Mouse (Mus musculus) forebrain, embryonic 14.5 days (tissue): ENCODE measurements at regions not wholly inside any gene's neighbourhood (a gene's known extent, or its start where the extent isn't known, plus 50 kb on each side); places are given as distances from the start of the nearest gene placed in this dataset.

Source experiments
- ATAC-seq: fragments of 200-750 bp; cut with Nextera tagmentation; 2 replicates; pipeline ENCODE4 v1.8.0; 2017; ENCODE audit warnings: mild to moderate bottlenecking, moderate library complexity
- DNase-seq: peaks from one replicate; pipeline ENCODE4 v3.0.0-alpha.2; 2015; ENCODE audit warnings: low spot score
- H3K27ac ChIP-seq: fragments of 300-500 bp; sonication (generic); 2 replicates; pipeline ENCODE4 v1.5.1; 2014; ENCODE audit warnings: low read depth, mild to moderate bottlenecking, control low read depth, low read length, moderate library complexity
- H3K27me3 ChIP-seq: fragments of 300-500 bp; sonication (generic); replicated peaks from 2 replicates; pipeline ENCODE4 v1.6.1; 2014; ENCODE audit warnings: low read length, control low read depth, mixed read lengths; ENCODE audit not compliant: control insufficient read depth, insufficient read depth
- H3K36me3 ChIP-seq: fragments of 300-500 bp; sonication (generic); 2 replicates; pipeline ENCODE4 v1.6.1; 2014; ENCODE audit warnings: low read length, control low read depth; ENCODE audit not compliant: control insufficient read depth, insufficient read depth
- H3K4me1 ChIP-seq: fragments of 300-500 bp; sonication (generic); 2 replicates; pipeline ENCODE4 v1.6.1; 2014; ENCODE audit warnings: antibody characterized with exemption, low read length, control low read depth; ENCODE audit not compliant: control insufficient read depth, insufficient read depth
- H3K4me2 ChIP-seq: fragments of 300-500 bp; sonication (generic); 2 replicates; pipeline ENCODE4 v1.6.1; 2014; ENCODE audit warnings: mild to moderate bottlenecking, control low read depth, low read length
- H3K4me3 ChIP-seq: fragments of 300-500 bp; sonication (generic); 2 replicates; pipeline ENCODE4 v1.5.1; 2014; ENCODE audit warnings: low read depth, low read length, control low read depth
- H3K9ac ChIP-seq: fragments of 300-500 bp; sonication (generic); 2 replicates; pipeline ENCODE4 v1.6.1; 2014; ENCODE audit warnings: mild to moderate bottlenecking, low read length, control low read depth, moderate library complexity
- H3K9me3 ChIP-seq: fragments of 300-500 bp; sonication (generic); replicated peaks from 2 replicates; pipeline ENCODE4 v1.6.1; 2016; ENCODE audit warnings: low read length, control low read depth, mixed read lengths; ENCODE audit not compliant: control insufficient read depth
- WGBS: fragments of 180-500 bp; shearing (Covaris S2); extraction: QIAGEN DNeasy Blood & Tissue Kit; methylation state at CpG from one replicate; pipeline ENCODE4 v1.1.7; 2014; 5-methylcytosine and 5-hydroxymethylcytosine counted together

DNA sequence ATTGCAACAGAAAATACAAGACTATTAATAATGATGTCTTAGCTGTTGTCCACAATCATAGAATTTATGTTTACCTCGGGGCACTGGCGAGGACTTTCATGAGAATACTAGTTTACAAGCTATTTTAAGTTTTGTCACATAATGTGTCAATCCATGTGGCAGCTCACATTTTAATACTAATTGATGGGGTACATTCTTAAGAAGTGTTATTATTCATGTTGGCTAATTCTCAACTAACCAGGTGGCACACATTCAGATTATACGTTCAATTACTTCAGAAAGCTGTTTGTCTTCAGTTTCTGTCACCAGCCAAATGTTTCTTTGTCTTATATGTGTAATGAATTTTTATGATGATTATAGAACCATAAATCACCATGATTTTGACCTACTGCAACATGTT lies 870.2 kb upstream of the Celf2 start:
- Histone ChIP-seq H3K4me2 (no peak overlapping the region), H3K4me1 (no peaks in the 10 kb centered on the region), H3K9ac (no peak overlapping the region), H3K9me3 (no peaks in the 10 kb centered on the region), H3K27me3 (no peaks in the 10 kb centered on the region), H3K27ac (no peak overlapping the region), H3K4me3 (no peak overlapping the region), H3K36me3 (no peaks in the 10 kb centered on the region)
- 48% methylated on average over 3 of the region's 3 CpGs for WGBS
- ATAC-seq (peak; percentile 68; the same call in 1 of the 2 replicates), DNase-seq (peak; percentile 83)

DNA sequence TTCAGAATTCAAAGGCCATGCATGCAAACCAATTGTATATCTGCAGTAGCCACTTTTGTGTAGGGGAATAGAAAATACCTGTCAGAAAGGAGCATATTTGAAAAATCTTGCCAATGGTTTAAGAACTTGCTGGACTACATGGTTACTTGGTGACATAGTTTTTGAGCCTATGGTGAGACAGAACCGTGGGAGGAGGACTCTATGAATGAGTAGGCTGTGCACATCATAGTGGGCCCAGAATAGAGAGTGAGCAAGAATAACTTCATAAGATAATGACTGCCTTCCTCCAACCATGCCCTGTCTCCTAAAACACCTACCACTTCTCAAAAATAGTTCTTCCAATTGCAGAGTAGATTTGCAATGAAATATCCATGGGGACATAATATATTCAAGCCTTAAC lies 838.5 kb upstream of the Celf2 start:
- H3K27me3 ChIP-seq: no peaks in the 10 kb centered on the region
- ATAC-seq: no peak
- 91% methylated on average over 1 of the region's 1 CpGs for WGBS

DNA sequence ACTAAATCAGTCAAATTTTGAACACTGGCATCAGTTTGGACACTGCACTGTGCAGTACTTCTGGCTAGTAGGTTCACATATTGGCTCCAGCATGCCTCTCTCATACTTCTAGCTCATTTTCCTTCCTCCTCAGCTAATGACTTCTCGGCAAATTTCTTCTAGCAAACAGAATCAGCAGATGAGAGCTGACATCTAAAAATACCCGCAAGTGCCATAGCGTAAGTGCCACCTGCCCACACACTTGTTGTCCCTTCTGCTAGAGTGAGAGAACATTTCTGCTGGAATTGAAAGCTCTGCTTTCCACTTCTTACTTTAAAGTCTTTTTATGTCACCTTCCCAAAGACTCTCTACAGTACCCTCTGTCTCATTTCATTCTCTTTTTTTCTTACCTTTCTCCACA lies 835.4 kb upstream of the Celf2 start:
- Histone ChIP-seq H3K9ac (no peak overlapping the region), H3K27ac (no peak overlapping the region), H3K4me1 (no peaks in the 10 kb centered on the region), H3K36me3 (no peaks in the 10 kb centered on the region), H3K27me3 (no peaks in the 10 kb centered on the region), H3K4me2 (no peak overlapping the region), H3K9me3 (no peaks in the 10 kb centered on the region), H3K4me3 (no peak overlapping the region)
- ATAC-seq (no peak), DNase-seq (no peak)
- 77% methylated on average over 3 of the region's 3 CpGs for WGBS

More for the DNA sequence above, 838.5 kb upstream of the Celf2 start:
- no peak overlapping the region for H3K4me2 ChIP-seq
- no peaks in the 10 kb centered on the region for H3K36me3 ChIP-seq
- no peak for DNase-seq
- no peak overlapping the region for H3K9ac ChIP-seq
- H3K9me3 ChIP-seq: no peaks in the 10 kb centered on the region
- H3K4me3 ChIP-seq: no peak overlapping the region
- no peak overlapping the region for H3K27ac ChIP-seq
- H3K4me1 ChIP-seq: no peaks in the 10 kb centered on the region

DNA sequence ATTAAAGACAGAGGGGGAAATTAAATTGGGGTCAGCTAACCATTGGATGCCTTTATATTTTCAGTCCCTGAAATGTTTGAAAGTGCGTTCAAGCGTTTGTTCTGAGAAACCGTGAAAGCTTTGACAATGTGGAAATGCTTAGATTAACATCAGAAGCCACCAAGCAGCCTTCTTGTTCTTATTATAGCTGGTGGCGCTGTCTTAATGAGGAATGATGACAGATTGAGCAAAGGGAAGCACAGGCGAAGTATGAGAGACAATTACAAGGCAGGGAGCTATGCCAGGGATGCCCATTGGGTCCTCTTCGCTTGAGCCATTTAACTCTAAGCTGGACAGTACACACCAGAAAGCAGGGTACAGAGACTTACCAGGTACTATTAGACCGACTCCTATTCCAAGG lies 828.9 kb upstream of the Celf2 start:
- WGBS: 61% methylated on average over 7 of the region's 7 CpGs
- Histone ChIP-seq H3K4me3 (no peak overlapping the region), H3K4me2 (no peak overlapping the region), H3K36me3 (no peaks in the 10 kb centered on the region), H3K9ac (no peak overlapping the region), H3K4me1 (no peaks in the 10 kb centered on the region), H3K27ac (no peak overlapping the region), H3K27me3 (no peaks in the 10 kb centered on the region), H3K9me3 (no peaks in the 10 kb centered on the region)
- peak; percentile 2 for DNase-seq
- no peak for ATAC-seq

DNA sequence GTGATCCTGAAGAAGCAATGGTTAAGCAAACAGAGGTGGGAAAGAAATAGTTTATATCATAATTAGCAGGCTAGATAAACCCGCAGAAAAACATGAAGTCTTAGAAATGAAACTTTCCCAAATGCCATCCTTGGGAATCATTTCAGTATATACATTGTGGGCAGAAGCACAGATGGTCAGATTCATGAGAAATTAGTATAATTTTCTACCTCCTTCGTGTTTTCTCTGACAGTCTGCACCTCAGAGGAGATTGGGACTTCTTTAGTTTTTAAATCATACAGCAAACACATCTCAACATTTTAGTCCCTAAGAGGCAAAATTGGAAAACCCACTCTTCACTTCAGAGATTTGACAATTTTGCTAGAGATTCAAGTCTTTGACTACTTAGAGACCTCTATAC lies 786.6 kb upstream of the Celf2 start:
- Histone ChIP-seq H3K9ac (no peak overlapping the region), H3K27ac (no peak overlapping the region), H3K9me3 (no peaks in the 10 kb centered on the region), H3K27me3 (no peaks in the 10 kb centered on the region), H3K4me2 (no peak overlapping the region), H3K4me1 (no peaks in the 10 kb centered on the region), H3K36me3 (no peaks in the 10 kb centered on the region), H3K4me3 (no peak overlapping the region)
- DNase-seq: no peak
- no peak for ATAC-seq
- 81% methylated on average over 2 of the region's 2 CpGs for WGBS

DNA sequence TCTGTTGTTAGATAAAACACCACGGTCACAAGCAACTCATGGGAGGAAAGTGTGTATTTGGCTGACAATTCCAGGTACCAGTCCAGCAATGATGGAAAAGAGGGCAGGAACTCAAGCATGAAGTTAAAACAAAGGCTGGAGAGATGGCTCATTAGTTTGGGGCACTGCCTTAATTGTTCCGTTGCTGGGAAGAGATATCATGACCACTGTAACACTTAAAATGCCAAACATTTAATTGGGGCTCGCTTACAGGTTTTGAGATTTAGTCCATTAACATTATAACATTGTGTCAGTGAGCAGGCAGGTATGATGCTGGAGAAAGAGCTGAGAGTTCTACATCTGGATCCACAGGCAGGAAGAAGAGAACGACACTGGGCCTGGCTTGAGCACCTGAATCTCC lies 782.0 kb upstream of the Celf2 start:
- Histone ChIP-seq H3K9ac (no peak overlapping the region), H3K4me1 (no peaks in the 10 kb centered on the region), H3K9me3 (no peaks in the 10 kb centered on the region), H3K27me3 (no peaks in the 10 kb centered on the region), H3K27ac (no peak overlapping the region), H3K4me2 (no peak overlapping the region), H3K36me3 (no peaks in the 10 kb centered on the region), H3K4me3 (no peak overlapping the region)
- WGBS: 80% methylated on average over 4 of the region's 4 CpGs
- no peak for DNase-seq
- no peak for ATAC-seq

DNA sequence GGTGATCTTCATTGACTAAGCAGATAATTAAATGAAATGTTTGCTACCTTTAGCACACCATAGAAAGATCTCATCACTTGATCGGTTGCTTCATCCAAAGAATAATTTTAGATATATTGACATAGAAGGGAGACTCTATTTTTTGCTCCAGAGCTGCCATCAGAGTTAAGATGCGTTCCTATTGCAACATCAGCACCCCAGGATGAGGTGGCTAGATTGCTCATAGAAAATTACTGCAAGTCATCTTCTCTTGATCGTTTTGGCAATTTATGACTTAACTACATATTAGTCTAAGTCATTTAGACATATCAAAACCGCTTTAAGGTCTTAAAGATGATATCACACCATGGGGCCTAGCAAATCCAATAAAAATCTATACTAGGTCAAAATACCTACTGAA lies 778.0 kb upstream of the Celf2 start:
- Histone ChIP-seq H3K4me2 (no peak overlapping the region), H3K36me3 (no peaks in the 10 kb centered on the region), H3K9ac (no peak overlapping the region), H3K4me3 (no peak overlapping the region), H3K9me3 (no peaks in the 10 kb centered on the region), H3K27ac (no peak overlapping the region), H3K27me3 (no peaks in the 10 kb centered on the region), H3K4me1 (no peaks in the 10 kb centered on the region)
- DNase-seq: no peak
- ATAC-seq: no peak
- 95% methylated on average over 4 of the region's 4 CpGs for WGBS

DNA sequence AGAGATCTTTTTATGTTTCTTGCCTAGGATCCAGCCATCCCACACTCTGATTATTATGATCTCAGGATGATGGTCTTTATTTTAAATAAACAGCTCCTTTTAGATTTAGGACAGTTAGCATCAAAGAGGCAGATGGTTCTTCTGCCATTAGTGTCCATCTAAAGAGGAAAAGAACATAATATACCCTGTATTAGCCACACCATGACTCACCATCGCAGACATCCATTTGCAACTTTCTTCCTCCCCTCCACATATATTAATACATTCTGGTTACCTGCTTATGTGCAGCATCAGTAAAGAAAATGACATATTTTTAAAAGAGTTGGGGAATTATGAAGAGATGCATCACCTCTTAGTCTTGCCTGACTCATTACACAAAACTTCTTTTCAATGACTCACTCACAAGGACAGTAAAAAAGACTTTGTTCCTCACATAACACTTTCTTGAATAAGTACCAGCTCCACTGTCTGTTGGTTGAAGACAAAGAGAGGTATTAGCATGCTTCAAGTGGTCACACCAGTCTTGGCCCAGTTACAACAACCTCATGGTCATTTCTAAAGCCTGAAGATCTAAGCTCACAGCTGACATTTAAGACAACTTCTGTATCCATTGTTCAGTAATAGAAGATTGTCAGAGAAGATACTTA lies 766.9 kb upstream of the Celf2 start:
- ATAC-seq (no peak), DNase-seq (no peak)
- no peak overlapping the region for H3K9ac ChIP-seq
- no peak overlapping the region for H3K27ac ChIP-seq
- no peak overlapping the region for H3K4me3 ChIP-seq
- H3K9me3 ChIP-seq: no peaks in the 10 kb centered on the region
- H3K36me3 ChIP-seq: no peaks in the 10 kb centered on the region
- H3K4me1 ChIP-seq: no peaks in the 10 kb centered on the region
- no peak overlapping the region for H3K4me2 ChIP-seq
- H3K27me3 ChIP-seq: no peaks in the 10 kb centered on the region
- 98% methylated on average over 1 of the region's 1 CpGs for WGBS
